Mouse (Mus musculus) CH12.LX (cell line): ENCODE data around the gene Il1r1. TPM values are rescaled to one million over a fixed set of nuclear protein-coding genes. Genes with fewer than 3 reads are reported as not detected.
"Not testable (repeated sequence)": the region's sequence is repeated elsewhere in the genome, so short reads cannot be mapped to it uniquely, and the experiment has no call there.

Source experiments
- DNase-seq: peaks from one replicate; pipeline ENCODE4 v3.0.0-alpha.2; 2013; ENCODE audit errors: extremely low read depth
- H3K27ac ChIP-seq: 2 replicates; pipeline ENCODE4 v1.5.1; 2012; ENCODE audit warnings: low read depth, mild to moderate bottlenecking, control low read depth, moderate library complexity; ENCODE audit not compliant: insufficient read depth
- H3K27me3 ChIP-seq: replicated peaks from 2 replicates; pipeline ENCODE3; 2012; ENCODE audit warnings: inconsistent platforms
- H3K36me3 ChIP-seq, 2 experiments: replicated peaks in 1 of 2; 2 replicates each; pipeline versions ENCODE3 to v1.6.1; 2012; ENCODE audit warnings: inconsistent platforms in 1 of 2, low read length in 1 of 2, mild to moderate bottlenecking in 1 of 2, mixed read lengths in 1 of 2, moderate library complexity in 1 of 2; ENCODE audit not compliant: control insufficient read depth in 1 of 2, insufficient read depth in 1 of 2
- H3K4me1 ChIP-seq, 2 experiments: 2 replicates each; pipeline ENCODE4 v1.6.1; 2012; ENCODE audit warnings: inconsistent platforms in 1 of 2, moderate library complexity in 1 of 2; ENCODE audit not compliant: insufficient read depth in 2 of 2, control insufficient read depth in 1 of 2
- H3K4me2 ChIP-seq: 2 replicates; pipeline ENCODE4 v1.6.1; 2012; ENCODE audit warnings: low read depth, mild to moderate bottlenecking, control low read depth; ENCODE audit not compliant: poor library complexity, insufficient read depth, severe bottlenecking
- H3K4me3 ChIP-seq, 3 experiments: fragments of 150-350 bp in 1 of 3; sonication (generic) in 1 of 3; replicated peaks in 1 of 3; 2 replicates each; pipeline versions ENCODE3 to v1.5.1; 2011 to 2012; ENCODE audit warnings: low read depth in 2 of 3, low read length in 2 of 3, mild to moderate bottlenecking in 2 of 3, moderate library complexity in 2 of 3, control low read depth in 1 of 3, improper control_type of control experiment in 1 of 3, inconsistent platforms in 1 of 3, mixed read lengths in 1 of 3; ENCODE audit not compliant: poor library complexity in 1 of 3
- H3K79me2 ChIP-seq: replicated peaks from 2 replicates; pipeline ENCODE4 v1.6.1; 2012; ENCODE audit warnings: mild to moderate bottlenecking, moderate library complexity; ENCODE audit not compliant: control insufficient read depth, poor library complexity, insufficient read depth, severe bottlenecking; ENCODE audit errors: extremely low read depth
- H3K9ac ChIP-seq: 2 replicates; pipeline ENCODE4 v1.6.1; 2012; ENCODE audit warnings: low read depth, mild to moderate bottlenecking, control low read depth, moderate library complexity; ENCODE audit not compliant: insufficient read depth
- H3K9me3 ChIP-seq: replicated peaks from 2 replicates; pipeline ENCODE3; 2012; ENCODE audit warnings: low read length, inconsistent platforms, mixed read lengths
- CTCF ChIP-seq, 2 experiments: IDR thresholded peaks in 1 of 2; conservative IDR thresholded peaks in 1 of 2; 2 replicates each; pipeline ENCODE4 v1.5.1; 2011 to 2012; ENCODE audit warnings: low read depth in 2 of 2, low read length in 2 of 2, improper control_type of control experiment in 1 of 2, inconsistent platforms in 1 of 2, mild to moderate bottlenecking in 1 of 2, moderate library complexity in 1 of 2
- GABPA ChIP-seq: IDR thresholded peaks from 2 replicates; pipeline ENCODE4 v1.6.1; 2012; ENCODE audit warnings: low read depth, low read length, improper control_type of control experiment, inconsistent platforms; ENCODE audit not compliant: insufficient replicate concordance
- HCFC1 ChIP-seq: IDR thresholded peaks from 2 replicates; pipeline ENCODE4 v1.6.1; 2012; ENCODE audit warnings: low read depth, mild to moderate bottlenecking, inconsistent platforms, low read length, improper control_type of control experiment
- IRF4 ChIP-seq: IDR thresholded peaks from 2 replicates; pipeline ENCODE4 v1.6.1; 2014; ENCODE audit warnings: low read depth, mild to moderate bottlenecking, inconsistent platforms, low read length, improper control_type of control experiment
- MXI1 ChIP-seq: IDR thresholded peaks from 2 replicates; pipeline ENCODE4 v1.6.1; 2011; ENCODE audit warnings: mild to moderate bottlenecking, low read depth, low read length, improper control_type of control experiment
- PAX5 ChIP-seq: IDR thresholded peaks from 2 replicates; pipeline ENCODE4 v1.6.1; 2012; ENCODE audit warnings: low read length, inconsistent platforms, mixed read lengths
- SMC3 ChIP-seq: IDR thresholded peaks from 2 replicates; pipeline ENCODE4 v1.6.1; 2011; ENCODE audit warnings: low read depth, low read length, improper control_type of control experiment
- ZC3H11A ChIP-seq: IDR thresholded peaks from 2 replicates; pipeline ENCODE4 v1.6.1; 2012; ENCODE audit warnings: low read depth, mild to moderate bottlenecking, inconsistent platforms, low read length, improper control_type of control experiment
- dilution Hi-C: fragments of 300-500 bp; cut with MboI; formaldehyde crosslinking; loops from 2 replicates; pipeline ENCODE4 v1.14.3; 2020; ENCODE audit warnings: low sequenced_read_pairs; ENCODE audit not compliant: extremely low pct_unique_long_range_greater_than_20kb, extremely low pct_ligation_motif_present
- in situ Hi-C: fragments of 300-500 bp; cut with MboI; formaldehyde crosslinking; loops from 3 replicates; pipeline ENCODE4 v1.14.3; 2019; ENCODE audit warnings: low sequenced_read_pairs, low pct_ligation_motif_present, low pct_unique_long_range_greater_than_20kb, mixed read lengths
- polyA plus RNA-seq: library from polyadenylated mRNA; unstranded; fragments of >175 nt; gene quantifications from 2 replicates; pipeline ENCODE4 v1.2.1, GENCODE M21; 2012; ENCODE audit warnings: low read depth; ENCODE audit not compliant: insufficient read length
- total RNA-seq, 2 experiments: library from RNA; depleted of rRNA; stranded (reverse); fragments of 300-350 nt in 1 of 2; fragments of >200 nt in 1 of 2; gene quantifications; 2 replicates each; pipeline ENCODE4 v1.2.3; 2012 to 2014

Gene Il1r1
- total and polyA plus RNA-seq, 3 experiments: 0.04 TPM; not detected in 2

DNA sequence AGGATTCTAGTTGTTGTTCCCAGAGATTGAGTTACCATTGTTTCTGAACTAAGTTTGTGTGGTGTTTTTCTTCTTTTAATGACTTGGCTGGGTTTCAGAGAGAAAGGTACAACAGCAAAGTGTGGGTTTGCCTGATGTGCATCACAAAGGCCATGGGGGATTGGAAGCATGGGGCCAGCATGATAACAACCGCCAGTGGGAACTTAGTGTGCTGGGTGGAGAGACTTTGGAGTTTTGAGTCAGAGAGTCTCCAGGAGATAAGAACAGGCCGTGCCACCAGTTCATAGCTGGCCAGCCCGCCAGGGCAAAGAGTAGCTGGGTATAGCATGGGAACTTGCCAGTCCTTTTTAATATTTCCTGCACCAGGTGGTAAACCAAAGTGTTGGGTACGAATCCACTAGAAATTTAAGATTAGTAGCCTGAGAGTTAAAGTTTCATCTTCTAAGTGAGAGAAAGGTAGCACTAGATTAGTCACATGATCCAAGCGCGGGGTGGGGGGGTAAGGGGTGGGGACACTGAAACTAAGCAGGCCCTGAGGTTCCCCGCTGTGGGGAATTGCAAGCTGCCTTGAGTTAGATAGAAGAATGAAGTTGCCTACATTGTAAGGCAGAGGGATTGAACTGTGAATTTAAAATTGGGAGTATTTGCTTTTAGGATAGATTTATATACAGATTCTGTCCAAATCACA is 78.4 kb downstream of the Il1r1 start:
- Histone ChIP-seq H3K36me3 (no peaks in the 10 kb centered on the region), H3K27me3 (no peaks in the 10 kb centered on the region), H3K4me2 (no peak overlapping the region), H3K4me1 (no peaks in the 10 kb centered on the region), H3K9ac (no peak overlapping the region), H3K27ac (no peak overlapping the region), H3K79me2 (no peaks in the 10 kb centered on the region), H3K9me3 (no peaks in the 10 kb centered on the region), H3K4me3 (no peak overlapping the region)
- dilution Hi-C loops (no loop called here), in situ Hi-C loops (no loop called here)
- DNase-seq: no peak
- TF ChIP-seq CTCF (conservative IDR thresholded peaks at IDR 0.05 in 1 of 2, IDR thresholded peaks at IDR 0.05 in 1 of 2; ENCODE audit: low read depth in 2 of 2, low read length in 2 of 2): no peak

DNA sequence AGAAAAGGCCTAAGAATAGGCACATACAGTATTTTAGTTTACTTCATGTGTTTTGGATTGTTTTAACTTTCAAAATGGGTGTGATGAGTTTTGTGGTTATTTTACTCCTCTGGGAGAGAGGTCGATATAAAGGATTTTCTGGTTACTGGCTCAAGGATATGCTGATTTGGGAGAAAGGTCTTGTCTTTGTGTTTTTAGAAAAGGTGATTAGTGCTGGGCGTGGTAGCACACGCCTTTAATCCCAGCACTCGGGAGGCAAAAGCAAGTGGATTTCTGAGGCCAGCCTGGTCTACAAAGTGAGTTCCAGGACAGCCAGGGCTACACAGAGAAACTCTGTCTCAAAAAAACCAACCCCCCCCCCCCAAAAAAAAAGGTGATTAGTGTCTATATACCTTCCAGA is 79.4 kb downstream of the Il1r1 start:
- DNase-seq, H3K4me2 ChIP-seq, dilution Hi-C loops, in situ Hi-C loops, H3K4me3 ChIP-seq, H3K4me1 ChIP-seq, H3K9me3 ChIP-seq, H3K79me2 ChIP-seq, H3K36me3 ChIP-seq, H3K9ac ChIP-seq, H3K27ac ChIP-seq, H3K27me3 ChIP-seq: not testable (repeated sequence)

DNA sequence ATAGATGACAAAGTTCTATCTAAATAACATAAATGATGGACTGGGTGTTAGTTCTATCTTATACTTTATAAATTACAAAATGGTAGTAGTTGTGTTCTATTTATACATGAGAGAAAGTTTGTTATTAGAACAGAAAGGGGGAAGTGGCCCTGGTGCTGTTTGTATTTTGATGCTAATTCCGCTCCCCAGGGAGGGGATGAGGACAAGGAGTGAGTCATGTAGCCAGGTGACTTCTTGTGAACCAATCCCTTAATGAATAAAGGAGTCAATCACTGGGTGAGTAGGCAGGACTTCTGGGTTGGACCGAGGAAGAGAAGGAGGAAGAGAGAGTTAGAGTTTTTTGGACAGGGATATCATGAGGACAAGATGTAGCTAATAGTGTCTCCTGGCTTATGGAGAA is 81.2 kb downstream of the Il1r1 start:
- TF ChIP-seq PAX5 (no peak), MXI1 (no peak)
- in situ Hi-C loops: no loop called here
- H3K79me2 ChIP-seq: no peaks in the 10 kb centered on the region

DNA sequence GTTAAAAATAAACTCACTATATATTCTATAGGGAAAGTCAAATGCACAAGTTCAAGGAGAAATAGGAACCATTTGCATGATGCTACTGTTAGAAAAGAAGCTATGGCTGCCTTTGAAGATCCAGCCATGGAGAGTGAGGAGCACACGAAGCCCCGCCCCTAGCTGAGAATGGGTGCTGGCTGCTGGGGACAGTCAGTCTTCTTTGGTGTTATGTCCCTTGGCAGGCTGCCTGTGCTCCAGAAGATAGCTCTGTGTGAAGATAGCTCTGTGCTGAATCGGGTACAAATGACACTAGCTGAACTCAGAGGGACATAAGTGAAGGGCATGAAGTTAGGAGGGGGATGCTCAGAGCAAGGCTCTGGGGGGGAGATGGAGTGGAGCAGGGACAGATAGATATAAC is 86.2 kb downstream of the Il1r1 start:
- no peak overlapping the region for H3K9ac ChIP-seq
- TF ChIP-seq ZC3H11A: no peak
- TF ChIP-seq SMC3: no peak
- TF ChIP-seq HCFC1: no peak
- no peak for TF ChIP-seq GABPA
- TF ChIP-seq IRF4: no peak
- in situ Hi-C loops: no loop called here
- H3K4me1 ChIP-seq: peaks cover 6% of the 10 kb centered on the region in 2 experiments; a peak in 2 of 4 replicates
- H3K4me3 ChIP-seq: no peak overlapping the region
- H3K27ac ChIP-seq: no peak overlapping the region
- no peaks in the 10 kb centered on the region for H3K36me3 ChIP-seq
- no peak for DNase-seq
- H3K9me3 ChIP-seq: no peaks in the 10 kb centered on the region
- no peaks in the 10 kb centered on the region for H3K27me3 ChIP-seq
- H3K4me2 ChIP-seq: no peak overlapping the region
- no peaks in the 10 kb centered on the region for H3K79me2 ChIP-seq
- dilution Hi-C loops: no loop called here

More for the DNA sequence above, 81.2 kb downstream of the Il1r1 start:
- dilution Hi-C loops: no loop called here
- DNase-seq: no peak
- H3K4me3 ChIP-seq: no peak overlapping the region
- H3K27me3 ChIP-seq: no peaks in the 10 kb centered on the region
- no peaks in the 10 kb centered on the region for H3K9me3 ChIP-seq
- H3K9ac ChIP-seq: no peak overlapping the region
- no peaks in the 10 kb centered on the region for H3K4me1 ChIP-seq
- no peaks in the 10 kb centered on the region for H3K36me3 ChIP-seq
- H3K27ac ChIP-seq: no peak overlapping the region
- H3K4me2 ChIP-seq: no peak overlapping the region
